Mouse (Mus musculus) C3H10T1/2 (cell line): ENCODE results near the gene Trpm7. TPM values are rescaled to one million over a fixed set of nuclear protein-coding genes. Genes with fewer than 3 reads are reported as not detected.

Experiments used
- polyA plus RNA-seq, 2 experiments: library from polyadenylated mRNA; unstranded; fragments of >200 nt; fragmentation: generic; extraction: Trizol; gene quantifications; one replicate each; pipeline ENCODE4 v1.2.1; 2012; ENCODE audit warnings: missing spikeins in 2 of 2

The Trpm7 gene
- 1 to 10 TPM in 1 of 2 experiments, under 1 TPM in 1; 0.50 to 3.9 TPM for polyA plus RNA-seq

GRCm38 (mm10) chr2:126875871-126876796, at the start of gene Trpm7:
Trpm7 (minus strand) TSS chr2:126876230.

GRCm38 (mm10) chr2:126783370-126783769, 92.7 kb downstream of the Trpm7 start, which contains the start of gene Usp50:
Usp50 (minus strand) TSS chr2:126783470.

Other genes starting within 250 kb of the Trpm7 start
- 1 to 10 TPM; 2.1 to 9.2 TPM for gene Gabpb1, start 199.9 kb downstream of the Trpm7 start, polyA plus RNA-seq
- 10 to 100 TPM in 1 of 2 experiments, under 1 TPM in 1; 0.87 to 12.4 TPM for gene Usp8, start 168.9 kb downstream of the Trpm7 start, polyA plus RNA-seq
- 1 to 10 TPM in 1 of 2 experiments, under 1 TPM in 1; 0.78 to 2.5 TPM for gene Usp50, start 92.8 kb downstream of the Trpm7 start, polyA plus RNA-seq
- 1 to 10 TPM in 1 of 2 experiments, under 1 TPM in 1; 0.42 to 8.7 TPM for gene Sppl2a, start 57.0 kb upstream of the Trpm7 start, polyA plus RNA-seq
- gene Ap4e1, start 132.5 kb upstream of the Trpm7 start, polyA plus RNA-seq = 1 to 10 TPM in 1 of 2 experiments, under 1 TPM in 1; 0.09 to 1.3 TPM
- 10 to 100 TPM; 18.3 to 31.4 TPM for gene Blvra, start 194.4 kb upstream of the Trpm7 start, polyA plus RNA-seq